Mouse (Mus musculus) C2C12 (cell line): ENCODE measurements at regions not wholly inside any gene's neighbourhood (a gene's known extent, or its start where the extent isn't known, plus 50 kb on each side); places are given as distances from the start of the nearest gene placed in this dataset.

Experiments
- CEBPB ChIP-seq: IDR thresholded peaks from one replicate; pipeline ENCODE4 v1.6.1; 2011; ENCODE audit warnings: low read depth, mild to moderate bottlenecking, control low read depth, moderate library complexity
- CTCF ChIP-seq: IDR thresholded peaks from one replicate; pipeline ENCODE4 v1.5.1; 2011; ENCODE audit not compliant: control insufficient read depth, insufficient read depth, insufficient read length
- FOSL1 ChIP-seq: IDR thresholded peaks from one replicate; pipeline ENCODE4 v1.8.0; 2011; ENCODE audit warnings: mild to moderate bottlenecking, low read length; ENCODE audit not compliant: poor library complexity, insufficient read depth, severe bottlenecking
- MAX ChIP-seq: IDR thresholded peaks from one replicate; pipeline ENCODE4 v1.6.1; 2011; ENCODE audit warnings: mild to moderate bottlenecking, control low read depth
- MYOD1 ChIP-seq: IDR thresholded peaks from one replicate; pipeline ENCODE4 v1.6.1; 2011; ENCODE audit warnings: low read depth; ENCODE audit not compliant: control insufficient read depth, insufficient read length
- MYOG ChIP-seq: IDR thresholded peaks from one replicate; pipeline ENCODE4 v1.6.1; 2011; ENCODE audit not compliant: control insufficient read depth, insufficient read length; ENCODE audit errors: extremely low read depth
- USF1 ChIP-seq: IDR thresholded peaks from one replicate; pipeline ENCODE4 v1.6.1; 2011; ENCODE audit warnings: low read depth, mild to moderate bottlenecking, control low read depth, moderate library complexity

DNA sequence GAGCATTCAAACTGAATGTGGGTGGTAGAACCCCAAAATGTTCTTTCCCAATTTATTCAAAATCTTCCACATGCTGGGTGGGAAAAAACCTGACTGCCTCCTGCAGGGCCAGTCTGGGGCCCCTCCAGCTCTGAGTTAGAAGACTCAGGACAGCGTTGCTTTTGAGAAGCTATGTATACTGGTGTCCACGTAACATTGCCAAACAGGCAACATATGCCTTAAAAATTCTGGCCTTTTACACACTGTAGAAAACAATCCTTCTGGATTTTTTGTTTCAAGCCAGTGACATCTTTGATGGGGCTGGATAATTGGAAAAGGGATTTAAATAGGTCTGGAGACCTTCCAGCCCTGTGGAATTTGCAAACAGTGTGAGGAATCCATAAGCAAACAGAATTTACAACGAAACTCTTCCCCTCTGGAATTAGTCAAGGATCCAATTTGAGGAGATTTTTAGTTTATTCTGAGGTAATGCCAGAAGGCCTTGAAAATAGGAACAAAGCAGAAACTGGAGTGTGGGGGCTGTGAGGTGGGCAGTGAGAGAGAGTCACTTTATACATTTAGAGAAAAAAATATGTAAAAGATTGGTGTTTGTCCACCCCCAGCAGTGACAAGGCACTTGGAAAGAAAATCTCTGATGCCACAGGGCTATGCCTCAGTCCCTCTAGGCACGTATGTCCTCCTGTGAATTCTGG lies 108.9 kb upstream of the F13a1 start:
- TF ChIP-seq MAX (no peak), USF1 (no peak), FOSL1 (no peak), CTCF (no peak), MYOD1 (no peak), CEBPB (no peak), MYOG (no peak)
